Mouse (Mus musculus): Measurements from ENCODE around the gene Hs6st3. TPM values are rescaled to one million over a fixed set of nuclear protein-coding genes. Genes with fewer than 3 reads are reported as not detected.

Hs6st3 gene
- polyA plus RNA-seq, 1 experiment from 2014 or later, result not detected

DNA sequence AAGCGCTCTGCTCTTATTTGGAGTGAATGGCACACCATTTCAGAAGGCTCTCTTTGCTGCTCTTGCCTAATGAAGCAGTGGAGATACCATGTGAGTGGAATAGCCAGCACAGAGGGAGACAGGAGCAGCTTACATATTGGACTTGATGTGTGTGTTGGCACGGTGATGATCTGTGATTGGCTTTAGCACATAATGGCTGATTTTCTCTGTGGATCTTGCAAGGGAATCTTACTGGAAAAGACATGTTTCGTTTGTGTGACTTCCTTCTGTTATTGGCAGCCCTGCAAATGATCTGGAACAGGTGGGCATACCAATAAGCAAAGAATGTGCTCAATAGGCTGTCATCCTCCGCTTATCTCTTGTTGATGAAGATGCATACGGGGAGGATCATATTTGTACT lies 326.2 kb downstream of the Hs6st3 start:
- Histone ChIP-seq H3K4me2 (ENCODE audit: low read depth, low read length) (no peak overlapping the region), H3K9ac (ENCODE audit: low read depth, low read length) (no peak overlapping the region), H3K27me3 (replicated peaks; ENCODE audit: control insufficient read depth, insufficient read depth, low read length) (no peaks in the 10 kb centered on the region), H3K4me3 (ENCODE audit: low read length) (no peak overlapping the region), H3K4me1 (ENCODE audit: control insufficient read depth, insufficient read depth, low read length) (no peaks in the 10 kb centered on the region), H3K9me3 (ENCODE audit: control insufficient read depth, low read length) (no peaks in the 10 kb centered on the region), H3K36me3 (ENCODE audit: control insufficient read depth, insufficient read depth, low read length) (no peaks in the 10 kb centered on the region), H3K27ac (ENCODE audit: low read length) (no peak overlapping the region)
- no peak for ATAC-seq
- WGBS, result 85% methylated on average over 5 of the region's 5 CpGs

DNA sequence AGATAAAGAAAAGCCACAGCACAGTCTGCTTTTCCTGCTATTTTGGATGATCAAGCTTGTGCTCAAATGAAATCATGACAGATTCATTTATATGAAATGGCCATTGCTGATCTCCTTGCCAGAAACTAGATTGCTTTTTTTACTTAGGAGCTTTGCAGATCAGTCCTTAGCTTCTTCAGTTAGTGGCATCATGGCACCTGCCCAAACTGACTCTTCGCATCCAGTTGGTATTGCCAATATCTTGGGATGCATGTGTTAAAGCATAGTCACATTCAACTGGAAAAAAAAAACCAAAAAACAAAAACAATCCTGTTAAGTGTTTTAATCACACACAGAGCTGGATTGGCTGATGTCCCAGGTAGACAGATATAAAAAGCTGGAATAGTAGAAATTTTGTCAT lies 326.7 kb downstream of the Hs6st3 start:
- Histone ChIP-seq H3K27ac (ENCODE audit: low read length) (no peak overlapping the region), H3K36me3 (ENCODE audit: control insufficient read depth, insufficient read depth, low read length) (no peaks in the 10 kb centered on the region), H3K9me3 (ENCODE audit: control insufficient read depth, low read length) (no peaks in the 10 kb centered on the region), H3K9ac (ENCODE audit: low read depth, low read length) (no peak overlapping the region), H3K4me1 (ENCODE audit: control insufficient read depth, insufficient read depth, low read length) (no peaks in the 10 kb centered on the region), H3K4me2 (ENCODE audit: low read depth, low read length) (no peak overlapping the region), H3K4me3 (ENCODE audit: low read length) (no peak overlapping the region), H3K27me3 (replicated peaks; ENCODE audit: control insufficient read depth, insufficient read depth, low read length) (no peaks in the 10 kb centered on the region)
- ATAC-seq, result no peak
- WGBS, result 94% methylated on average over 1 of the region's 1 CpGs

DNA sequence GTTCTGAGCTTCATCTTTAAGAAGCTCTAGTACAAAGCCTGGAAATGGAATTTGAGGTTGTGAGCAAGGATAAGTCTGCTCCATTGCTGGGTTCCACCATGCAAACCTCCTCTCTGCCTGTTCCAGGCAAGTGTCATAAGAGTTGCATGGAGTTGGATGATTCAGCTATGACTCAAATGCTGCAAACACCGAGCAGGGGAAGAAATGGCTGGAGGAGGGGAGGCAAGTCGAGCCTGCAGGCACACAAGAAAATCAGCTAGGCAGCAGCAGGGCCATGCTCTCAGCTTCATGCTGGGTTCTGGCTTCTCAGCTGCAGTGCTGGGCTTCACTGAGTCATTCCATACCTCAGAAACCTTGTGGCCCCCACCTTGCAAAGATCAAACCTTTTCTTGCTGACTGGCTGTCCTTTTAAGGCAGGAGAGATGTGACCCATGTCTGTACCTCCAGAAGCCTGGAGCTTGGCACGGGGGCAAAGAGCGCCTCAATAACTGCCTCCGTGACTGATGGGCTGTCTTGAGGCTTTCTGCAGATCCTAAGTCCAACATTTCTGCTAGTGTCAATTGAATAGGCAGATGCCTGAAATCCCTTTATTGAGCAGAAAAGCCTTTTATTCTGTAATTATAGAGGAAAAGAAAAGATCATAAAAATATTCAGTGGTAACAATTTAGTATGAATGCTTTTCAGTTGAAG lies 328.9 kb downstream of the Hs6st3 start:
- no peak overlapping the region for H3K4me2 ChIP-seq (ENCODE audit: low read depth, low read length)
- WGBS, result 50% methylated on average over 5 of the region's 5 CpGs
- H3K4me1 ChIP-seq (ENCODE audit: control insufficient read depth, insufficient read depth, low read length), result no peaks in the 10 kb centered on the region
- no peak overlapping the region for H3K9ac ChIP-seq (ENCODE audit: low read depth, low read length)
- H3K36me3 ChIP-seq (ENCODE audit: control insufficient read depth, insufficient read depth, low read length), result no peaks in the 10 kb centered on the region
- no peaks in the 10 kb centered on the region for H3K9me3 ChIP-seq (ENCODE audit: control insufficient read depth, low read length)
- ATAC-seq, result peak; percentile 21; the same call in 1 of the 2 replicates
- H3K27ac ChIP-seq (ENCODE audit: low read length), result no peak overlapping the region
- H3K4me3 ChIP-seq (ENCODE audit: low read length), result no peak overlapping the region
- no peaks in the 10 kb centered on the region for H3K27me3 ChIP-seq (replicated peaks; ENCODE audit: control insufficient read depth, insufficient read depth, low read length)

DNA sequence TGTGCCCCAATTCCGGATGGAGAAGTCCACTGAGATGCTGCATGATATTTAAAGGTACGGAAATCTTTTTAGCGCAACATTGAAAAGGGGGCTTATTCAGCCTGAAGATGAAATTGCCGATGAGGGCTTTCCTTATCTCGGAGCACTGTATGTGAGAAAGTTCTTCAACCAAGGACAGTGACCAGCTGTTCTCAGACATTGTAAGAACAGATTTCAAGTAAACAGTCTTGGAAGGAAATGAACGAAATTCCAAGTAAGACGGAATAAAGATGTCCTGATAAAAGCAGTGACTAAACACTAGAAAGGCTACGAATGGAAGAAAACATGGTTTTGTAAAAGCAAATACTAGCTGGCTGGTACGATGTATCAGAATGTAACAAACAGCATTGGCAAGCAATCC lies 338.4 kb downstream of the Hs6st3 start:
- no peak for ATAC-seq
- 71% methylated on average over 9 of the region's 9 CpGs for WGBS

DNA sequence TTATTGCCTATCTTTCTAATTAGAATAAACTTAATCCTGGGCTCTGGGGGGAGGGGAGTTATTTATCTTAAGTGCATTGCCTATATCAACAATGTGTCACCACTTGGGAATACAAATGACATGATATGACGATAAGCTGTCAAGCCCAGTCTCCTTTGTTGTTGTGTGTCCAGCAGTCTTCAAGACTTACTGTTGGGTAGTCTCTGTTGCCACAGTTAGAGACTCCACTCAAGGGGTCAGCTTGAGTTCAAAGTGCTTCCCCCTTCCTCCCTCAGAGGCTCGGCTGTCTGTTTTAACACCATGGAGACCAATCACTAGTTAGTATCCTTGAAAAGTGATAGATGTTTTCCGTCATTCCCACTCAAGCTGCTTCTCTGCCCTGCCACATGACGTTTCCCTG lies 339.7 kb downstream of the Hs6st3 start:
- ATAC-seq, result no peak
- Histone ChIP-seq H3K9me3 (ENCODE audit: control insufficient read depth, low read length) (no peaks in the 10 kb centered on the region), H3K4me2 (ENCODE audit: low read depth, low read length) (no peak overlapping the region), H3K27me3 (replicated peaks; ENCODE audit: control insufficient read depth, insufficient read depth, low read length) (no peaks in the 10 kb centered on the region), H3K36me3 (ENCODE audit: control insufficient read depth, insufficient read depth, low read length) (no peaks in the 10 kb centered on the region), H3K4me3 (ENCODE audit: low read length) (no peak overlapping the region), H3K4me1 (ENCODE audit: control insufficient read depth, insufficient read depth, low read length) (no peaks in the 10 kb centered on the region), H3K9ac (ENCODE audit: low read depth, low read length) (no peak overlapping the region), H3K27ac (ENCODE audit: low read length) (no peak overlapping the region)
- WGBS, result 44% methylated on average over 4 of the region's 4 CpGs

More for the DNA sequence above, 338.4 kb downstream of the Hs6st3 start:
- H3K4me2 ChIP-seq (ENCODE audit: low read depth, low read length), result no peak overlapping the region
- H3K4me3 ChIP-seq (ENCODE audit: low read length), result no peak overlapping the region
- H3K36me3 ChIP-seq (ENCODE audit: control insufficient read depth, insufficient read depth, low read length), result no peaks in the 10 kb centered on the region
- no peak overlapping the region for H3K27ac ChIP-seq (ENCODE audit: low read length)
- H3K9me3 ChIP-seq (ENCODE audit: control insufficient read depth, low read length), result no peaks in the 10 kb centered on the region
- no peak overlapping the region for H3K9ac ChIP-seq (ENCODE audit: low read depth, low read length)
- no peaks in the 10 kb centered on the region for H3K27me3 ChIP-seq (replicated peaks; ENCODE audit: control insufficient read depth, insufficient read depth, low read length)
- no peaks in the 10 kb centered on the region for H3K4me1 ChIP-seq (ENCODE audit: control insufficient read depth, insufficient read depth, low read length)

DNA sequence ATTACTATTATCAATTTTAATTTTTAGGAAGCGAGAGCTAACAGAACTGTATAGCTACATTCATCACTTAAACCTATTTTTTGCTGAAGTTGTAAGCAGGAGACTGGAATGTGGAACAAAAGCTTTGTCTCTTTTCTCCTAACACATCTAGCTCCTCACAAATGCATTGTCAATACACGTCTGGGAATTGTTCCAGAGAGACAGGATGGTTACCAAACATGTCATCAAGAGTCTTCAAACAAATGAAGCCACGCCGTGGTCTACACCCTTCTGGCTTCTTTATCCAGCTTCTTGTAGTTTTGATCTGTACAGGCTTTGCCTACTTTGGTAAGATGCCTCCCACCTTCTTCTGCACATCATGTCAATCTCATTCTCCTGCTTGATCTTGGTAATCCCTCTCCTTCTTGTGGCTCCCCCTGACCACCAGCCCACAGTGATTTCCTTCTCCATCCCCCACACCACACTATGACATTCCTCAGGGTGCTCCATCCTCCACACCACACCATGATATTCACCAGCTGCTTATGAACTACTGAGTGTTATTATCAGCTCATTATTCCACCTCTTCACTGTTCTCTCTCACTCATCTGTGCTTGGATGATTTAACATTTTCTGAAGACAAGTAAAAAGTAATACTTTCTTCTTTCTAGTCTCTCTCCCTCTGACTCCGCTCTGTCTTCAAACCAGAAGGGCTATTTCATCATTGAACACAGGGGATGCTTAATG lies 351.0 kb downstream of the Hs6st3 start:
- no peak for ATAC-seq
- no peak overlapping the region for H3K27ac ChIP-seq (ENCODE audit: low read length)
- no peaks in the 10 kb centered on the region for H3K4me1 ChIP-seq (ENCODE audit: control insufficient read depth, insufficient read depth, low read length)
- H3K36me3 ChIP-seq (ENCODE audit: control insufficient read depth, insufficient read depth, low read length), result no peaks in the 10 kb centered on the region
- WGBS, result 71% methylated on average over 5 of the region's 5 CpGs
- H3K27me3 ChIP-seq (replicated peaks; ENCODE audit: control insufficient read depth, insufficient read depth, low read length), result no peaks in the 10 kb centered on the region
- no peak overlapping the region for H3K4me2 ChIP-seq (ENCODE audit: low read depth, low read length)
- no peak overlapping the region for H3K4me3 ChIP-seq (ENCODE audit: low read length)
- H3K9me3 ChIP-seq (ENCODE audit: control insufficient read depth, low read length), result no peaks in the 10 kb centered on the region
- H3K9ac ChIP-seq (ENCODE audit: low read depth, low read length), result no peak overlapping the region

DNA sequence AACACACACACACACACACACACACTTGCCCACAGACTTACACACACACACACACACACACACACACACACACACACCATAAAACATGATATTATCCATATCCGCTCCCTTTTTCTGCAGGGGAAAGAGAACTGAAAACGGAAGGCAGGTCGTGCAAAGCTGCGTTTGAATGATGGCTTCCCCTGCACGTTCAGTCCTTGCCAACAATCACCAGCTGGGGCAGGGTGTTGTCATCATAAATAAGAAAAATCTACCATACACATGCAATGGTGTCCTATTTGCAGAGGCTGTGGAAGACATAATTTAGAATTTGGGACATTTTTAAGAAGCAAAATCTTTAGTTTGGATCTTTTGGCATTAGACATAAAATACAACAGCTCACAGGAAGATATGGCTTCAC lies 382.5 kb downstream of the Hs6st3 start:
- Histone ChIP-seq H3K27me3 (replicated peaks; ENCODE audit: control insufficient read depth, insufficient read depth, low read length) (no peaks in the 10 kb centered on the region), H3K4me3 (ENCODE audit: low read length) (no peak overlapping the region), H3K9ac (ENCODE audit: low read depth, low read length) (no peak overlapping the region), H3K27ac (ENCODE audit: low read length) (0 out of 2 replicates have a peak overlapping the region, but pooled peaks have one; percentile 18), H3K4me2 (ENCODE audit: low read depth, low read length) (no peak overlapping the region), H3K36me3 (ENCODE audit: control insufficient read depth, insufficient read depth, low read length) (no peaks in the 10 kb centered on the region), H3K9me3 (ENCODE audit: control insufficient read depth, low read length) (no peaks in the 10 kb centered on the region), H3K4me1 (ENCODE audit: control insufficient read depth, insufficient read depth, low read length) (no peaks in the 10 kb centered on the region)
- WGBS, result 43% methylated on average over 5 of the region's 5 CpGs
- peak; percentile 58; the same call in 1 of the 2 replicates for ATAC-seq

DNA sequence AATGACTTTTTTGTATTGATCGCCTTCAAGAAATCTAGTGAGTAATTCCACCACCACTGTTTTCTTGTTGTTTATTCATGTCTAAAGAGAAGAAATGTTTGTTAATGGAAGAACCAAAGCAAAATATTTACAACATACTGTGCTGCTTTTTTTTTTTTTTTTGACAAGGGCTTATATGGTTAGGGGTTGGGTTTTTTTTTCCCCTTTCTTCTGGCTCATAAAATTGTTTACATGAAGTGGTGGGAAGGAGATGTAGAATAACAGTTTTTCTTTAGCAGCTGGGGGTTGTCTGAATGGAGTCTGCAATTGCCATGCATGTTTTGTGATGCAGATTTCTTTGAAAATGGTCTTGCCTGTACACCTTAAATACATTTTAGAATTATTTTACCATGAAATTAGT lies 382.9 kb downstream of the Hs6st3 start:
- H3K4me2 ChIP-seq (ENCODE audit: low read depth, low read length), result no peak overlapping the region
- no peak overlapping the region for H3K27ac ChIP-seq (ENCODE audit: low read length)
- H3K9me3 ChIP-seq (ENCODE audit: control insufficient read depth, low read length), result no peaks in the 10 kb centered on the region
- H3K9ac ChIP-seq (ENCODE audit: low read depth, low read length), result no peak overlapping the region
- WGBS, result 66% methylated on average over 1 of the region's 1 CpGs
- no peaks in the 10 kb centered on the region for H3K4me1 ChIP-seq (ENCODE audit: control insufficient read depth, insufficient read depth, low read length)
- no peaks in the 10 kb centered on the region for H3K36me3 ChIP-seq (ENCODE audit: control insufficient read depth, insufficient read depth, low read length)
- H3K27me3 ChIP-seq (replicated peaks; ENCODE audit: control insufficient read depth, insufficient read depth, low read length), result no peaks in the 10 kb centered on the region
- no peak overlapping the region for H3K4me3 ChIP-seq (ENCODE audit: low read length)
- ATAC-seq, result peak; percentile 13; the same call in 1 of the 2 replicates

DNA sequence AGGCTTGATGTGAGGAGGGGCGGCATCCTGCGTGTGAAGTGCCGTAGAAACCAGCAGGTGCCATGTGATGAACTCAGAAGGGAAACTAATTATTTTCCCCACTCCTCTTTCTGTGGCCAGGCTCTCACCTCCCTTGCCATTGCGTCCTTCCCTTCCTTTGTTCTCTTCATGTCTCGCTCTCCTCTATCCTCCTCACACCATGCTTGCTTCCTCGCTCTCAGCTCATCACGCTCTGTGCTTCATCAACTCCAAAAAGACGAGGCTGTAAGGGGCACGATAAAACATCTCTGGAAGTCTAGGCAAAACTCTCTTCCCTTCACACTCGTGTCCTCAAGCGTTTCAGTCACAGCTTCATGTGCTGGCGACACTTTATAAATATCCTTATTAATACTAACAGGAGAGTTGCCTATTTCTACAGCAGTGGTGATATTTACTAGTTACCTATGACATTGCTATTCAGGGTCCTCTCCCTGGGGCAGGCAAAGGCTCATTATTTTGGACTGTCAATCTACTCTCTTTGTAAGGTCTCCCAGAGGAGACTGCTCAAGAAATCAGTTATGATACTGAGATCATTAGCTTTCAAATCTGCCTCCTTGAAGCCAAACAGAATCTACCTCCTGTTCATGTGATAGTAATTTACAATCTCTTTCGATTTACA lies 394.9 kb downstream of the Hs6st3 start:
- Histone ChIP-seq H3K9me3 (ENCODE audit: control insufficient read depth, low read length) (no peaks in the 10 kb centered on the region), H3K27ac (ENCODE audit: low read length) (no peak overlapping the region), H3K4me2 (ENCODE audit: low read depth, low read length) (no peak overlapping the region), H3K4me3 (ENCODE audit: low read length) (no peak overlapping the region), H3K36me3 (ENCODE audit: control insufficient read depth, insufficient read depth, low read length) (no peaks in the 10 kb centered on the region), H3K4me1 (ENCODE audit: control insufficient read depth, insufficient read depth, low read length) (no peaks in the 10 kb centered on the region), H3K27me3 (replicated peaks; ENCODE audit: control insufficient read depth, insufficient read depth, low read length) (no peaks in the 10 kb centered on the region), H3K9ac (ENCODE audit: low read depth, low read length) (no peak overlapping the region)
- WGBS, result 80% methylated on average over 13 of the region's 13 CpGs
- ATAC-seq, result no peak

All from intestine, embryonic 16.5 days (tissue).